Mouse (Mus musculus) midbrain, embryonic 15.5 days (tissue): ENCODE measurements at regions not wholly inside any gene's neighbourhood (a gene's known extent, or its start where the extent isn't known, plus 50 kb on each side); places are given as distances from the start of the nearest gene placed in this dataset.

Experiments used
- ATAC-seq: fragments of 200-750 bp; cut with Nextera tagmentation; replicated peaks from 2 replicates; pipeline ENCODE4 v1.8.0; 2017; ENCODE audit warnings: moderate TSS enrichment
- H3K27ac ChIP-seq: fragments of 300-500 bp; sonication (generic); 2 replicates; pipeline ENCODE4 v1.5.1; 2015; ENCODE audit warnings: mild to moderate bottlenecking, inconsistent platforms
- H3K27me3 ChIP-seq: fragments of 300-500 bp; sonication (generic); replicated peaks from 2 replicates; pipeline ENCODE4 v1.6.1; 2015; ENCODE audit warnings: inconsistent platforms
- H3K36me3 ChIP-seq: fragments of 300-500 bp; sonication (generic); replicated peaks from 2 replicates; pipeline ENCODE4 v1.6.1; 2015; ENCODE audit warnings: inconsistent platforms
- H3K4me1 ChIP-seq: fragments of 300-500 bp; sonication (generic); 2 replicates; pipeline ENCODE4 v1.6.1; 2015; ENCODE audit warnings: inconsistent platforms
- H3K4me2 ChIP-seq: fragments of 300-500 bp; sonication (generic); 2 replicates; pipeline ENCODE4 v1.6.1; 2015; ENCODE audit warnings: inconsistent platforms, mild to moderate bottlenecking, moderate library complexity
- H3K4me3 ChIP-seq: fragments of 300-500 bp; sonication (generic); 2 replicates; pipeline ENCODE4 v1.5.1; 2015; ENCODE audit warnings: mild to moderate bottlenecking, inconsistent platforms
- H3K9ac ChIP-seq: fragments of 300-500 bp; sonication (generic); 2 replicates; pipeline ENCODE4 v1.6.1; 2015; ENCODE audit warnings: mild to moderate bottlenecking, inconsistent platforms
- H3K9me3 ChIP-seq: fragments of 300-500 bp; sonication (generic); 2 replicates; pipeline ENCODE4 v1.6.1; 2016; ENCODE audit warnings: inconsistent platforms
- WGBS: fragments of 180-500 bp; shearing (Covaris S2); methylation state at CpG from one replicate; pipeline ENCODE4 v1.1.7; 2015; ENCODE audit warnings: mixed read lengths; 5-methylcytosine and 5-hydroxymethylcytosine counted together

- Histone ChIP-seq H3K27ac (no peak overlapping the region), H3K9ac (no peak overlapping the region)
- ATAC-seq = no peak
Observed at GRCm38 (mm10) chr15:40356096-40356495, 221.9 kb downstream of the 9330182O14Rik start.

DNA sequence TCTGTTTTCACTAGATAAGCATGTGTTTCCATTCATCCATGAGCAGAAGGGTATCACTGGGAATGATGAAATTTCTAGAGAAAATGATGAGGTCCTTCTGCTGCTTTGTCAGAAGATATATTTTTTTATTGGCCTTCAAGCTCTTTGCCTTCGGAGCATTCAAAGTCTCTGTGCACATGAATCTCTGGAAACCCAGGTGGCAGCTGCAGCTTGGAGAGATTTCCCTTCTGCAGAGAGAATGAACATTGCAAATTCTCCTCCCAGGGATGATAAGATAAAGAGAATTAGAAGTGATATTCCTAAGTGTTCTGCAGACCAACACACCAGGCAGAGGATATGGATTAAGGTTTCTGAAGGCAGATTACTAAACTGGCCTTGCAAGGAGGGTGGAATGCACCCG is 224.2 kb downstream of the 9330182O14Rik start:
- Histone ChIP-seq H3K27ac (no peak overlapping the region), H3K4me3 (no peak overlapping the region), H3K9me3 (no peaks in the 10 kb centered on the region), H3K36me3 (no peaks in the 10 kb centered on the region), H3K27me3 (no peaks in the 10 kb centered on the region), H3K4me2 (no peak overlapping the region), H3K9ac (no peak overlapping the region), H3K4me1 (0 out of 2 replicates have a peak, but pooled peaks cover 3% of the 10 kb centered on the region)
- no peak for ATAC-seq
- 82% methylated on average over 2 of the region's 2 CpGs for WGBS

More at GRCm38 (mm10) chr15:40356096-40356495, 221.9 kb downstream of the 9330182O14Rik start:
- H3K9me3 ChIP-seq = no peaks in the 10 kb centered on the region
- 0 out of 2 replicates have a peak, but pooled peaks cover 3% of the 10 kb centered on the region for H3K4me1 ChIP-seq
- H3K27me3 ChIP-seq = no peaks in the 10 kb centered on the region
- WGBS = 89% methylated on average over 3 of the region's 3 CpGs
- H3K36me3 ChIP-seq = no peaks in the 10 kb centered on the region
- H3K4me3 ChIP-seq = no peak overlapping the region
- H3K4me2 ChIP-seq = no peak overlapping the region

- no peaks in the 10 kb centered on the region for H3K36me3 ChIP-seq
- H3K9ac ChIP-seq = no peak overlapping the region
- no peaks in the 10 kb centered on the region for H3K9me3 ChIP-seq
- 88% methylated on average over 11 of the region's 11 CpGs for WGBS
- no peaks in the 10 kb centered on the region for H3K27me3 ChIP-seq
- no peak overlapping the region for H3K4me3 ChIP-seq
- no peaks in the 10 kb centered on the region for H3K4me1 ChIP-seq
- no peak overlapping the region for H3K27ac ChIP-seq
- no peak overlapping the region for H3K4me2 ChIP-seq
- ATAC-seq = no peak
Observed at GRCm38 (mm10) chr15:40361849-40362533, 227.8 kb downstream of the 9330182O14Rik start.

DNA sequence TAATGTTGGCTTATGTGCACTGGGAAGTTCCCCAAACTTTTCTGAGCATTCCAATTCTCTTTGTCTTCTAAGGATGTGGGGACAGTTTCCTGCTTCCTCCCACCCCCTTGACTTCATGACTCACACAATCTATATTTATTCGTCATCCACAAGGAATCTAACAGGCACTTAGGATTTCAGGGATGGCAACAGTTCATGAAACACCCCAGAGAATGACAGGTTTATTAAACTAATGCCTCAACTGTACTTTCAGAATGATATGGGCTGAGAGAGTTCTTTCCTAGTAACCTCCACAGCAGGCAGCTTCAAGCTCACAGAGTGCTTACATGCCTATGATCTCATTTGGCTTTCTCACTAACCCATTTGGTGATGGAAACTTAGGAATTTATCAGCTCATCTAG is 230.1 kb downstream of the 9330182O14Rik start:
- Histone ChIP-seq H3K27me3 (no peaks in the 10 kb centered on the region), H3K4me1 (no peaks in the 10 kb centered on the region), H3K4me3 (no peak overlapping the region), H3K4me2 (no peak overlapping the region), H3K9me3 (no peaks in the 10 kb centered on the region), H3K27ac (no peak overlapping the region), H3K9ac (no peak overlapping the region), H3K36me3 (no peaks in the 10 kb centered on the region)
- WGBS = 76% methylated on average over 1 of the region's 1 CpGs
- no peak for ATAC-seq

DNA sequence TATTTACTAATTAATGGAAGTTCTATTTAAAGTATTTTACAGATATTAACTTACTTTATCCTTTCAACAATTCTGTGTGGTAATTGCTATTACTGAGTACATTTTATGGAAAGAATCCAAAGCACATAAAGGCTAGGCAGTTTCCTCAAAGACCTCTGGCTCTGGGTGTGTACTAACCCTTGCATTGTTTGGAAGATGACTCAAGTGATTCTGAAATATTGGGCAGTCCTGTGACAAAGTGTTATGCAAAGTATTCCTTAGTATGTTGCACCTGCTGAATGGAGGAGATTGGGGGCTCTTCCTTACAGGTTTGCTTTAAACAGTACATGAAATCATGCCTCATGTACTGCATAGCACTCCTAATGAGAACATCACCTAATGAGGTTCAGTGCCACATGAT is 231.4 kb downstream of the 9330182O14Rik start:
- H3K9me3 ChIP-seq = no peaks in the 10 kb centered on the region
- no peaks in the 10 kb centered on the region for H3K27me3 ChIP-seq
- no peaks in the 10 kb centered on the region for H3K36me3 ChIP-seq
- ATAC-seq = no peak
- H3K9ac ChIP-seq = no peak overlapping the region
- no peak overlapping the region for H3K4me3 ChIP-seq
- no peak overlapping the region for H3K27ac ChIP-seq
- H3K4me1 ChIP-seq = no peaks in the 10 kb centered on the region
- H3K4me2 ChIP-seq = no peak overlapping the region

DNA sequence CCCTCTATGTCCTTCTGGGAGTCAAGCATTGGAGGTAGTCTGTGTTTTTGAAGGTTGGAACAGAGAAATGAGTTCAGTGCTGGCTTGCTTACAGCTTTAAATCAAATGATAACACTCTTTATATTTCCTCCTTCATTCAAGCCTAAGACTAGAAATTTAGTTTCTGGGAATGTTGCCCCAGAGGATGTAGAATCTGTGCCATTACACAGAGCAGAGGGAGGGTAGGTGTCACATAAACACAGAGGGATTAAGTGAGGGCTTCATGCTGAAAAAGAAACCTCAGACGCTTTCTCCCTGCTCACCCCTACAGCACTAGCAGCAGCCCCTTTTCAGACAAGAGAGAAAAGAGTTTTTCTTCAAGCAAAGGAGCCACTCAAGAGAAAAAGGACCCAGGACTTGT is 232.9 kb downstream of the 9330182O14Rik start:
- H3K27me3 ChIP-seq = no peaks in the 10 kb centered on the region
- 28% methylated on average over 1 of the region's 1 CpGs for WGBS
- no peak for ATAC-seq

DNA sequence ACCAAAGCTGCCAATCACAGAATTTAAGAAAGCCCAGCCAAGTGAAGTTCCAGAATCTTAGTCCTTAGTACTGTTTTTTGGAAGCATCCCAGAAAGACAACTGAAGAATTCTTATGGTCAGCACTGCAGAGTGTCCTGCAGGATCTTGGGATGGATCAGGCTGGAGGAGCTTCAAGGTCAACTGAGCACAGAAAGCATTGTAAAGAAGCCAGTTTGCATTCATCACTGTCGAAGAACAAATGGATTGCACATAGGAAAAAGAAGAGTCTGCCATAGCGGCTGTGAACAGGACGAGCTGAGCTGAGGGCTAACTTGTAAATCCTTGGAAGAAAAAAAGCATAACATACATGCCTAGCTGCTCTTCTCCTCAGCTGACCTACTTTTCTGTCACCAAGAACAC is 234.6 kb downstream of the 9330182O14Rik start:
- Histone ChIP-seq H3K4me3 (no peak overlapping the region), H3K27ac (no peak overlapping the region), H3K27me3 (no peaks in the 10 kb centered on the region), H3K4me1 (no peaks in the 10 kb centered on the region), H3K36me3 (no peaks in the 10 kb centered on the region), H3K4me2 (no peak overlapping the region), H3K9ac (no peak overlapping the region), H3K9me3 (no peaks in the 10 kb centered on the region)
- no peak for ATAC-seq
- 70% methylated on average over 3 of the region's 3 CpGs for WGBS

More for the DNA sequence above, 232.9 kb downstream of the 9330182O14Rik start:
- Histone ChIP-seq H3K9ac (no peak overlapping the region), H3K4me3 (no peak overlapping the region), H3K4me2 (no peak overlapping the region), H3K36me3 (no peaks in the 10 kb centered on the region), H3K27ac (no peak overlapping the region), H3K4me1 (no peaks in the 10 kb centered on the region), H3K9me3 (no peaks in the 10 kb centered on the region)

- Histone ChIP-seq H3K27me3 (no peaks in the 10 kb centered on the region), H3K4me2 (no peak overlapping the region), H3K4me3 (no peak overlapping the region), H3K9me3 (no peaks in the 10 kb centered on the region), H3K9ac (no peak overlapping the region), H3K4me1 (no peaks in the 10 kb centered on the region), H3K36me3 (no peaks in the 10 kb centered on the region), H3K27ac (no peak overlapping the region)
- ATAC-seq = no peak
- 56% methylated on average over 4 of the region's 4 CpGs for WGBS
Observed at GRCm38 (mm10) chr15:40371486-40371885, 237.3 kb downstream of the 9330182O14Rik start.

DNA sequence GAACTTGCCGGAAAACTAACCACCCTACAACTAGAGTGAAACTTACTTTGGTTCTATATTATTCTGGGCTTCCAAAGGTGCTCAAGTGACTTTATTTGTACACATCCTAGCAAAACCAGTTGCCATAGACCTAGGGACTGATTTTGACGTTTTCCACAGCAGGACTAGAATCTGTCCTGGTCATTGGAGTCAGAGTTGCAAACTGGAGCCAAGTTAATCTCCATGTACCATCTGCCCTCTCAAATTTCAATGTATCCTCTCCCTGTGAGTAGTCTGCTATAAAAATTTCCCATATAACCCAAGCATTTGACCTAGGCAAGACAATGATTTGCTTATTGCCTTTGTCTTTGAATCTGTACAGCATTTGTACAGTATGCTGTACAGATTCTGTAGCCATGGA is 252.4 kb downstream of the 9330182O14Rik start:
- ATAC-seq = no peak
- no peak overlapping the region for H3K27ac ChIP-seq

DNA sequence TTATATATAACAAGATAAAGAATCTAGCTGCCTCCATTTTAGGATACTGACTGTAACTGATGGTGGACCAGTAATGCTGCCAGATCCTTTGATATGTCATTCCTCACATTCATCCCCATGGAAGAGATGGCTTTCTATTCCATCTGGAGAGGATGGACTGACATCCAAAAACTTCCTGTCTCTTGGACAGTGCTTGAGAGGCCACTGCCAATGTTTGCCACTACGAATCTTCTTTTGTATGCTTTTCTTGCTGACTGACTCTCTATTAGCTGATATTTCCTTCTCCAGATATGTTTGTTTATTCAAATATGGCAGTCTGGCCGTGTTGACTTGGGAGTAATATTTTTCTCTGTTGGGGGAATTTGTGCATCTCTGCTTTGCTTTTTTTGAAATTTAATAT is 253.6 kb downstream of the 9330182O14Rik start:
- Histone ChIP-seq H3K36me3 (no peaks in the 10 kb centered on the region), H3K4me2 (no peak overlapping the region), H3K9ac (no peak overlapping the region), H3K4me1 (no peaks in the 10 kb centered on the region), H3K27ac (no peak overlapping the region), H3K27me3 (no peaks in the 10 kb centered on the region), H3K9me3 (no peaks in the 10 kb centered on the region), H3K4me3 (no peak overlapping the region)
- WGBS = 82% methylated on average over 2 of the region's 2 CpGs
- no peak for ATAC-seq

More for the DNA sequence above, 252.4 kb downstream of the 9330182O14Rik start:
- Histone ChIP-seq H3K9ac (no peak overlapping the region), H3K4me1 (no peaks in the 10 kb centered on the region), H3K4me2 (no peak overlapping the region), H3K36me3 (no peaks in the 10 kb centered on the region), H3K9me3 (no peaks in the 10 kb centered on the region), H3K4me3 (no peak overlapping the region), H3K27me3 (no peaks in the 10 kb centered on the region)
- 87% methylated on average over 2 of the region's 2 CpGs for WGBS

DNA sequence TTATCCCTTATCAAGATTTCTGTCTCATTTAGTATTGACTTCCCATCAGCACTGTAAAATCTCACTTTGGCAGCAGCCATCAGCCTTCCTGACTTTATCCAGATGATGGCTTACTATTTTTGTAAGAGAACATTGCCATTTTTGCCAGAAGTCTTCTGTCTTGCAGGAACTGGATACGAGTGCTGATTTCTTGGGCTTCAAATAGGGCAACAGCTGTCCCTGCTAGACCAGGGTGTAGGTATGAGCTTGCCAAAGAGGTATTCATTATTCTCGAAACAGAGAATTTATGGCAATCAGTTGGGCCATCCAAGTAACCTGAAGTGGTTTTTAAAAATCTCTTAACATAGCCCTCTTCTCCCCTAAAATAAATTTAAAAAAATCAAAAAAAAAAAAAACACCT is 254.6 kb downstream of the 9330182O14Rik start:
- H3K9ac ChIP-seq = no peak overlapping the region
- WGBS = 82% methylated on average over 2 of the region's 2 CpGs
- H3K4me2 ChIP-seq = no peak overlapping the region
- no peak overlapping the region for H3K27ac ChIP-seq
- ATAC-seq = no peak
- H3K27me3 ChIP-seq = no peaks in the 10 kb centered on the region
- no peaks in the 10 kb centered on the region for H3K4me1 ChIP-seq
- no peak overlapping the region for H3K4me3 ChIP-seq
- H3K36me3 ChIP-seq = no peaks in the 10 kb centered on the region
- no peaks in the 10 kb centered on the region for H3K9me3 ChIP-seq

DNA sequence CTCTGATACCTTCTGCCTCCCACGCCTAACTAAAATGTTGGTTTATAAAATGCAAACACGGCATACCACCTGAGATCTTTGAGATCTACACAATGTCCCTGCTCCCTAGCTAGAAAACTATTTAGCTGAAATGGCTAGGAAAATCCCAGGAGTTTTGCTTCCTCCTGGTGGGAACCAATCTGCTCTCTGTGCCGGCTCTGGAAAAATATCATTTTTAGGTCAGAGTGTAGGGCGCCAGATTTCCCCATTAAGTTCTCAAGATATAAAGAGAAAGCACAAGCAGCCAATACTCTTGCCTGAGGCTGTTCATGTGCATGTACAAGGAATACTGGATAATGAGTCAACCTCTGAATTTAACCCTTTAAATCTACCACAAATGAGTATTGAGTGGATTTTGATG is 301.0 kb downstream of the 9330182O14Rik start:
- Histone ChIP-seq H3K9me3 (no peaks in the 10 kb centered on the region), H3K36me3 (no peaks in the 10 kb centered on the region), H3K4me3 (no peak overlapping the region), H3K4me1 (peaks cover 5% of the 10 kb centered on the region), H3K4me2 (no peak overlapping the region), H3K27ac (no peak overlapping the region), H3K9ac (no peak overlapping the region), H3K27me3 (no peaks in the 10 kb centered on the region)
- 85% methylated on average over 4 of the region's 4 CpGs for WGBS
- no peak for ATAC-seq

- Histone ChIP-seq H3K4me3 (no peak overlapping the region), H3K4me1 (peaks cover 5% of the 10 kb centered on the region), H3K27me3 (no peaks in the 10 kb centered on the region), H3K9ac (no peak overlapping the region), H3K27ac (no peak overlapping the region), H3K36me3 (no peaks in the 10 kb centered on the region), H3K9me3 (no peaks in the 10 kb centered on the region), H3K4me2 (no peak overlapping the region)
- 21% methylated on average over 3 of the region's 3 CpGs for WGBS
- ATAC-seq = peak; percentile 88
Observed at GRCm38 (mm10) chr15:40436688-40437087, 302.5 kb downstream of the 9330182O14Rik start.
